18 mouse cellular contexts compared by ENCODE assay signal in genomic region chr14:41263296-41263695, GRCm38 (mm10). TPM values are rescaled to one million over a fixed set of nuclear protein-coding genes. Genes with fewer than 3 reads are reported as not detected.
DNase-seq lines count a peak whose midpoint lies in the region; ATAC-seq and TF ChIP-seq lines count a peak whose summit lies in the region.
"Not testable (repeated sequence)": the region's sequence is repeated elsewhere in the genome, so short reads cannot be mapped to it uniquely, and the experiment has no call there.
"Had no signal": no experiment of that assay in that cellular context is flagged by ENCODE, and none has a peak within 500 bp of the region (broad histone marks: within the 10 kb centered on the region; RNA-seq: fewer than 3 reads in every experiment).

No protein-coding gene starts in this region.

- not testable (repeated sequence) for H3K27me3 ChIP-seq in midbrain, postnatal 0 days (ENCODE audit: insufficient read depth, low read length); stomach, postnatal 0 days (ENCODE audit: control insufficient read depth, insufficient read depth, low read length)

- not testable (repeated sequence) for H3K27ac ChIP-seq in midbrain, postnatal 0 days (ENCODE audit: low read depth, low read length); stomach, postnatal 0 days (replicated peaks)

- not testable (repeated sequence) for H3K4me2 ChIP-seq in midbrain, postnatal 0 days (ENCODE audit: low read depth, low read length, poor library complexity, severe bottlenecking); stomach, postnatal 0 days (replicated peaks; ENCODE audit: low read depth)

- not testable (repeated sequence) for H3K9me3 ChIP-seq in midbrain, postnatal 0 days (ENCODE audit: low read length); stomach, postnatal 0 days (ENCODE audit: control insufficient read depth, low read length)

- WGBS in midbrain, postnatal 0 days, result 37% methylated on average over 4 of the region's 4 CpGs
- WGBS in stomach, postnatal 0 days, result 54% methylated on average over 3 of the region's 4 CpGs

- H3K4me3 ChIP-seq in midbrain, postnatal 0 days (ENCODE audit: low read depth, low read length); stomach, postnatal 0 days (ENCODE audit: low read depth, low read length): not testable (repeated sequence)

- not testable (repeated sequence) for H3K9ac ChIP-seq in midbrain, postnatal 0 days (replicated peaks; ENCODE audit: low read length, poor library complexity, severe bottlenecking); stomach, postnatal 0 days (ENCODE audit: low read length)

- peak; percentile 34 for TF ChIP-seq CTCF in midbrain, postnatal 0 days (IDR thresholded peaks at IDR 0.05)
- TF ChIP-seq CTCF in stomach, postnatal 0 days (IDR thresholded peaks at IDR 0.05; ENCODE audit: low read depth), result peak; percentile 34

- not testable (repeated sequence) for ATAC-seq in midbrain, postnatal 0 days (ENCODE audit: low FRiP score); stomach, postnatal 0 days (ENCODE audit: low FRiP score, low TSS enrichment)

- not testable (repeated sequence) for H3K4me1 ChIP-seq in midbrain, postnatal 0 days (ENCODE audit: insufficient read depth, low read length); stomach, postnatal 0 days (replicated peaks; ENCODE audit: control insufficient read depth, insufficient read depth)

- not testable (repeated sequence) for H3K36me3 ChIP-seq in midbrain, postnatal 0 days (ENCODE audit: insufficient read depth, low read length); stomach, postnatal 0 days (ENCODE audit: control insufficient read depth, insufficient read depth, low read length)

- DNase-seq in adrenal gland, adult (ENCODE audit: inconsistent age in 2 of 2, low spot score in 1 of 2), result peak; percentile 59 to 85
- DNase-seq in cerebellum, postnatal 14 days, result peak; percentile 74 to 84
- DNase-seq in gastrocnemius, postnatal 4 days (ENCODE audit: low spot score in 2 of 2), result peak; percentile 20 to 57
- peak; percentile 21 to 67 for DNase-seq in kidney, adult 8-10 months
- DNase-seq in layer of hippocampus, adult 9-10 months (ENCODE audit: low spot score), result peak; percentile 54
- DNase-seq in left cerebral cortex, postnatal 14 days (ENCODE audit: low spot score in 2 of 2), result peak; percentile 77 to 81
- DNase-seq in midbrain, postnatal 0 days (ENCODE audit: low spot score); stomach, postnatal 0 days (ENCODE audit: low spot score): not testable (repeated sequence)

- intact Hi-C loops in left cerebral cortex, postnatal 14 days (cut with DNase I), result not testable (repeated sequence)

- not testable (repeated sequence) for TF ChIP-seq EP300 in stomach, postnatal 0 days (optimal IDR thresholded peaks at IDR 0.05)

RNA-seq across cellular contexts. Expression of gene Gm2832, which starts 15.3 kb away (rescaled TPM):
- total RNA-seq in gastrocnemius, postnatal 4 days (2021), result not detected
- total RNA-seq in left cerebral cortex, postnatal 14 days (2021), result under 1 TPM in 1 of 2 experiments, not detected in 1; 0.22 TPM
- 0.94 TPM in 1 of 2 replicates, not detected in the other for total RNA-seq in midbrain, postnatal 0 days (2014; rRNA removed)
- polyA plus RNA-seq in midbrain, postnatal 0 days (2015; fragmentation: Nextera tagmentation; extraction: Ambion mirVana), result 0.68 and 0.76 TPM in 2 replicates
- polyA plus RNA-seq in stomach, postnatal 0 days (2015; fragmentation: Nextera tagmentation; extraction: Ambion mirVana), result not detected in 2 replicates
- total RNA-seq: adrenal gland, postnatal 4 days; heart, adult 8-10 months; heart, postnatal 36 days; monocyte, adult 5-6 weeks had no signal
- polyA plus RNA-seq: erythroblast, embryonic 14.5 days; inflammation-experienced regulatory T-cells, adult 6 months; limb, embryonic 11.5 days; liver, embryonic 16.5 days; Patski; stomach, embryonic 16.5 days had no signal
